Mouse (Mus musculus) ES-E14 (cell line): ENCODE data around the gene Phc1. TPM values are rescaled to one million over a fixed set of nuclear protein-coding genes. Genes with fewer than 3 reads are reported as not detected.

Experiments
- DNase-seq: peaks from one replicate; pipeline ENCODE4 v3.0.0-alpha.2; 2013; ENCODE audit warnings: low read depth, low spot score
- H3K27ac ChIP-seq: 2 replicates; pipeline ENCODE4 v1.5.1; 2012; ENCODE audit warnings: low read depth, mild to moderate bottlenecking, low read length, moderate library complexity, mixed read lengths; ENCODE audit not compliant: poor library complexity, insufficient read depth, severe bottlenecking
- H3K36me3 ChIP-seq: 2 replicates; pipeline ENCODE4 v1.6.1; 2012; ENCODE audit warnings: mild to moderate bottlenecking, low read length, moderate library complexity, mixed read lengths; ENCODE audit not compliant: control insufficient read depth, poor library complexity, insufficient read depth, severe bottlenecking
- H3K4me1 ChIP-seq, 2 experiments: fragments of 150-350 bp in 1 of 2; sonication (generic) in 1 of 2; 2 replicates each; pipeline ENCODE4 v1.6.1; 2012; ENCODE audit warnings: low read length in 2 of 2, mild to moderate bottlenecking in 1 of 2, mixed read lengths in 1 of 2; ENCODE audit not compliant: control insufficient read depth in 2 of 2, insufficient read depth in 2 of 2, poor library complexity in 1 of 2
- H3K4me3 ChIP-seq, 2 experiments: fragments of 150-350 bp in 1 of 2; sonication (generic) in 1 of 2; 2 replicates each; pipeline ENCODE4 v1.5.1; 2012; ENCODE audit warnings: low read length in 2 of 2, low read depth in 1 of 2, mild to moderate bottlenecking in 1 of 2, mixed read lengths in 1 of 2; ENCODE audit not compliant: insufficient read depth in 1 of 2, poor library complexity in 1 of 2, severe bottlenecking in 1 of 2
- H3K9ac ChIP-seq: 2 replicates; pipeline ENCODE4 v1.6.1; 2012; ENCODE audit warnings: low read depth, mild to moderate bottlenecking, low read length, mixed read lengths; ENCODE audit not compliant: poor library complexity, insufficient read depth, severe bottlenecking
- H3K9me3 ChIP-seq: fragments of 150-350 bp; sonication (generic); 2 replicates; pipeline ENCODE4 v1.6.1; 2012; ENCODE audit warnings: low read depth, mild to moderate bottlenecking, low read length; ENCODE audit not compliant: control insufficient read depth, insufficient read depth
- CHD2 ChIP-seq: IDR thresholded peaks from 2 replicates; pipeline ENCODE4 v1.6.1; 2014; ENCODE audit warnings: mild to moderate bottlenecking, low read depth, low read length, inconsistent platforms
- HCFC1 ChIP-seq: IDR thresholded peaks from 2 replicates; pipeline ENCODE4 v1.6.1; 2012; ENCODE audit warnings: low read length, inconsistent platforms, borderline replicate concordance; ENCODE audit not compliant: insufficient read depth
- MAFK ChIP-seq: IDR thresholded peaks from 2 replicates; pipeline ENCODE4 v1.6.1; 2014; ENCODE audit warnings: mild to moderate bottlenecking, low read depth, low read length, inconsistent platforms; ENCODE audit not compliant: insufficient read depth
- ZC3H11A ChIP-seq: IDR thresholded peaks from 2 replicates; pipeline ENCODE4 v1.6.1; 2012; ENCODE audit warnings: low read depth, mild to moderate bottlenecking, inconsistent platforms, low read length, borderline replicate concordance
- ZNF384 ChIP-seq: IDR thresholded peaks from 2 replicates; pipeline ENCODE4 v1.6.1; 2012; ENCODE audit warnings: low read depth, low read length, inconsistent platforms
- in situ Hi-C, 2 experiments: fragments of 600-800 bp; cut with MboI; formaldehyde crosslinking; loops; one replicate each; pipeline ENCODE4 v1.15.1; 2025; ENCODE audit warnings: low sequenced_read_pairs in 2 of 2, inconsistent platforms in 1 of 2; ENCODE audit not compliant: unreplicated experiment in 2 of 2
- total RNA-seq: library from RNA; depleted of rRNA; stranded (reverse); fragments of 300-350 nt; gene quantifications from 2 replicates; pipeline ENCODE4 v1.2.3, GENCODE M21; 2012

Gene Phc1
- total RNA-seq, 1 experiment: 169 TPM

DNA sequence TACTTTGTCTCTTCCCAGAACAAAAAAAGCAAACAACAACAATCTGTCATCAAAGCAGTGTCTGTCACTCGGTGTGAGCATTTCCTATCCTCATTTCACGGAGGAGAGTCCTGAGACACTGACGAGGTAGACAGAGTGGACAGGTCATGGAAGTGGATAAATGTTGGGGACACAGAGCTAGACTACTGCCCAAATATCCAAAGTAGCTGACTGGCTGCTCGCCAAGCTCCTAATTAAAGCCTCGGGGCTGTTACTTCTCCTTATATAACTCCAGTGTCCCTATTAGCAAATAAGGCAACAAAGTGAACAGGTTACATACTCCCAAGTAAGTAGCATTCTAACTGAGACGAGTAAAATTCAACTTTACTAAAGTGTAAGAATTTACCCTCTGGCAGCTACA is 2.8 kb downstream of the Phc1 start:
- DNase-seq: no peak
- peak overlapping the region; percentile 100; the same call in 1 of the 2 replicates for H3K27ac ChIP-seq

DNA sequence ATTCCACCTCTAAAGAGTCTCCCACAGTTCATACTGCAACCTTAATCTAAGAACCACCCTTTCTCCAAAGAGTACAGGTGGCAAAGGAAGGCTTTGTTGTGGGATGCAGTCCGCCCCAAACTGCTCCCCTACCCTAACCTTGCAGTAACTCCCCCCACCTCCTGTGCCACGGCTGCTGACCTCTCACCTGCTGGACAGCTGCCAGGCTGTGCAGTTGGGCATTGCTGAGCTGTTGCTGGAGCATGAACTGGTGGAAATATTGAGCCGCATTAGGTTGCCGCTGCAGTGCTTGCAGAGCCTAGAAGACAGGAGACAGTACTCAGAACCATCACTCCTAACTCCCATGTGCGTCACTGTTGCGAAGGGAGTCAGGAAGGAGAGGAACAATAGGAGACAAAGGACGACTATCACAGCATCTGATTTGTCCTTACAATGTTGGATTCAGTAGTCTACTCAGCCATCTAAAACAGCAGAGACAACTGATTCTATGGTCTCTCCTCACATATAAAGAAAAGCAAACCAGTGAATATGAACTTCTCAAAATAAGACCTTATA is 5.5 kb downstream of the Phc1 start:
- Histone ChIP-seq H3K9me3 (no peaks in the 10 kb centered on the region), H3K4me3 (peak overlapping the region; percentile 8 to 20), H3K4me1 (peaks cover 9 to 13% of the 10 kb centered on the region in 2 experiments; a peak in 2 of 4 replicates), H3K36me3 (peaks cover 46% of the 10 kb centered on the region), H3K27ac (no peak overlapping the region), H3K9ac (no peak overlapping the region; the same call in 1 of the 2 replicates)
- in situ Hi-C loops: loop anchor here in 1 of 2 experiments (25.0 kb wide), 1 partner anchor 402 kb away; no protein-coding TSS in a partner anchor
- no peak for DNase-seq
- no peak for TF ChIP-seq CHD2

More for the DNA sequence above, 2.8 kb downstream of the Phc1 start:
- H3K9ac ChIP-seq: peak overlapping the region; percentile 64
- peaks cover 2 to 11% of the 10 kb centered on the region in 2 experiments; a peak in 1 of 4 replicates for H3K4me1 ChIP-seq
- H3K9me3 ChIP-seq: no peaks in the 10 kb centered on the region
- H3K36me3 ChIP-seq: peaks cover 29% of the 10 kb centered on the region
- H3K4me3 ChIP-seq: peak overlapping the region; percentile 77 to 85
- in situ Hi-C loops: loop anchor here in 1 of 2 experiments (25.0 kb wide), 1 partner anchor 400 kb away; no protein-coding TSS in a partner anchor
- no peak for TF ChIP-seq MAFK

DNA sequence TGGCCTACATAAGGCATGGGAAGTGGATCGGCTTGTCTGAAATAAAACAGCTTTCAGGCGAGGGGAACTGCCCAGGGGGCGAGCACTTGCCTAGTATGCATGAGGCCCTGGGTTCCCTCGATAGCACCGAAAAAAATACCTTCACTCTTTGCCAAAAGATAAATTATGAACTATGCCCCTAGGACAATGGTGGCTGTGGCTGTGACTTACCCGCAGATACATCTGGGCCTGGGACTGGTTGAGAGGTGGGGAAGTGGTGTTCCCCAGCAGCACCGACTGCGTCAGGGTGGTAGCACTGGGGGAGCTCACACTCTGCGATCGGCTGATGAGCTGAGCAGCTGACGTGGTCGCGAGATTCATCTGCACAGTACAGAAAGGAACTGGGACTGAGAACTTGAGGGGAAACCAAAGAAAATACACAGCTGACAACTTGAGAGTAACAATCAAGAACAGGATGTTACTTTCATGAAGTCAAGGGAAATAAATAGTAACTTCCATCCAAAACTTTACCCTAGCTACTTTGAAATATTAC is 7.2 kb downstream of the Phc1 start:
- H3K36me3 ChIP-seq: peaks cover 56% of the 10 kb centered on the region
- no peak overlapping the region for H3K27ac ChIP-seq
- DNase-seq: no peak
- peaks cover 9 to 13% of the 10 kb centered on the region in 2 experiments; a peak in 3 of 4 replicates for H3K4me1 ChIP-seq
- in situ Hi-C loops: loop anchor here in 1 of 2 experiments (25.0 kb wide), 1 partner anchor 404 kb away; no protein-coding TSS in a partner anchor
- TF ChIP-seq ZNF384 (no peak), CHD2 (no peak), MAFK (no peak), HCFC1 (no peak), ZC3H11A (no peak)
- H3K9ac ChIP-seq: no peak overlapping the region
- peak overlapping the region in 1 of 2 experiments; percentile 16; a peak in 2 of 4 replicates for H3K4me3 ChIP-seq
- no peaks in the 10 kb centered on the region for H3K9me3 ChIP-seq

GRCm38 (mm10) chr6:122325361-122325975 is 14.9 kb downstream of the Phc1 start:
- H3K36me3 ChIP-seq: peaks cover 61% of the 10 kb centered on the region
- no peaks in the 10 kb centered on the region for H3K9me3 ChIP-seq
- no peak overlapping the region for H3K9ac ChIP-seq
- H3K4me3 ChIP-seq: no peak overlapping the region
- DNase-seq: no peak
- peaks cover 10 to 11% of the 10 kb centered on the region in 2 experiments; a peak in 3 of 4 replicates for H3K4me1 ChIP-seq
- TF ChIP-seq ZNF384 (no peak), MAFK (no peak), ZC3H11A (no peak), HCFC1 (no peak), CHD2 (no peak)
- in situ Hi-C loops: loop anchor here in 1 of 2 experiments (25.0 kb wide), 1 partner anchor 412 kb away; no protein-coding TSS in a partner anchor
- H3K27ac ChIP-seq: no peak overlapping the region
